Mouse (Mus musculus) kidney, embryonic 15.5 days (tissue): Measurements from ENCODE around the gene Grm2. TPM values are rescaled to one million over a fixed set of nuclear protein-coding genes. Genes with fewer than 3 reads are reported as not detected.

Experiments used
- ATAC-seq: fragments of 200-750 bp; cut with Nextera tagmentation; replicated peaks from 2 replicates; pipeline ENCODE4 v1.8.0; 2017; ENCODE audit warnings: moderate TSS enrichment; ENCODE audit not compliant: low FRiP score
- H3K27ac ChIP-seq: fragments of 300-500 bp; sonication (generic); 2 replicates; pipeline ENCODE4 v1.5.1; 2015; ENCODE audit warnings: mild to moderate bottlenecking, inconsistent platforms
- H3K27me3 ChIP-seq: fragments of 300-500 bp; sonication (generic); 2 replicates; pipeline ENCODE4 v1.6.1; 2015; ENCODE audit warnings: inconsistent platforms
- H3K36me3 ChIP-seq: fragments of 300-500 bp; sonication (generic); 2 replicates; pipeline ENCODE4 v1.6.1; 2015; ENCODE audit warnings: inconsistent platforms
- H3K4me1 ChIP-seq: fragments of 300-500 bp; sonication (generic); 2 replicates; pipeline ENCODE4 v1.6.1; 2015; ENCODE audit warnings: inconsistent platforms
- H3K4me2 ChIP-seq: fragments of 300-500 bp; sonication (generic); 2 replicates; pipeline ENCODE4 v1.6.1; 2015; ENCODE audit warnings: moderate library complexity, mild to moderate bottlenecking, inconsistent platforms
- H3K4me3 ChIP-seq: fragments of 300-500 bp; sonication (generic); replicated peaks from 2 replicates; pipeline ENCODE4 v1.5.1; 2015; ENCODE audit warnings: mild to moderate bottlenecking, inconsistent platforms
- H3K9ac ChIP-seq: fragments of 300-500 bp; sonication (generic); 2 replicates; pipeline ENCODE4 v1.6.1; 2015; ENCODE audit warnings: mild to moderate bottlenecking, inconsistent platforms
- H3K9me3 ChIP-seq: fragments of 300-500 bp; sonication (generic); replicated peaks from 2 replicates; pipeline ENCODE4 v1.6.1; 2016; ENCODE audit warnings: inconsistent platforms
- WGBS: fragments of 180-500 bp; shearing (Covaris S2); methylation state at CpG from one replicate; pipeline ENCODE4 v1.1.7; 2015; ENCODE audit warnings: mixed read lengths; 5-methylcytosine and 5-hydroxymethylcytosine counted together
- polyA plus RNA-seq: library from polyadenylated mRNA; unstranded; fragments of >200 nt; fragmentation: Nextera tagmentation; extraction: Ambion mirVana; gene quantifications from 2 replicates; pipeline ENCODE4 v1.2.1, GENCODE M21; 2015

Gene Grm2
- polyA plus RNA-seq, 1 experiment from 2014 or later: not detected

DNA sequence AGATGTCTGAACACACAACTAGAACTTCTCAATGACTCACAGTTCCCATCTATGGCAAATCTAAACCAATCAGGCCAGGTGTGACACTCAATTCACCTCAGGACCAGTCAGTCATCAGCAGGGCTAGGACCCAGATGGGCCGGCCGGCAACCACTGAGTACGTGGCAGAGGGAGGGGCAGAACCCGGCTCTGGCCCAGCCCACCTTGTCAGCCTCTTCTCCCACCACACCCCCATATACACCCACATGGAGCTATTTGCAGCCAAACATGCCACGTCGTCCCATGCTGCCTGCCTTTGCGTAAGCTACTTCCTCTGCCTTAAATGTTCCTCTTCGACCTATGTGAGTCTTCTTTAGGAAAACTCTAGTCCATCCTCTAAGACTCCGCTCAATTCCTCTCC lies 20.1 kb upstream of the Grm2 start:
- WGBS: 80% methylated on average over 9 of the region's 9 CpGs
- Histone ChIP-seq H3K4me2 (no peak overlapping the region), H3K9me3 (no peaks in the 10 kb centered on the region), H3K4me1 (no peaks in the 10 kb centered on the region), H3K27ac (no peak overlapping the region), H3K4me3 (no peak overlapping the region), H3K36me3 (peaks cover 67% of the 10 kb centered on the region), H3K27me3 (no peaks in the 10 kb centered on the region), H3K9ac (no peak overlapping the region)
- 0 out of 2 replicates have a peak, but pooled peaks have one; percentile 27 for ATAC-seq

DNA sequence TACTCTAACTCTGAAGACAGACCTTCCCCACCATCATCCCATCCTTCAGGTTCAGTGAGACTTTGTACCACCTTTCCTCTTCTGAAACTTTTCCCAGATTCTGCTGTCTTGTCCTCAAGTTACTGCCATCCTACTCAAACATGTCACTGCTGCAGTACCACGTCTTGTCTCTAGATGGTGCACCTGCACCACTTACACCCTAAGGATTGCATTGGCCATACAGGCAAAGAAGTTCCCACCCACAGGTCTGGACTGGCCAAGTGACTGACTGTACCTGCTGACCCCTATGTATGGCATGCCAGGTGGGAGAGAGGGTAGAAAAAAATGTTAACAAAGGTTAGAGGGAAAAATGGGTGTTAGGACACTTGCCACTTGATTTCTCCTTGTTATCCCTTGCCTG lies 19.6 kb upstream of the Grm2 start:
- H3K27ac ChIP-seq: no peak overlapping the region
- H3K27me3 ChIP-seq: no peaks in the 10 kb centered on the region
- H3K4me3 ChIP-seq: no peak overlapping the region
- no peak overlapping the region for H3K9ac ChIP-seq
- peaks cover 67% of the 10 kb centered on the region for H3K36me3 ChIP-seq
- 0% methylated on average over 1 of the region's 1 CpGs for WGBS
- peak; percentile 80 for ATAC-seq
- no peaks in the 10 kb centered on the region for H3K4me1 ChIP-seq
- no peak overlapping the region for H3K4me2 ChIP-seq
- H3K9me3 ChIP-seq: no peaks in the 10 kb centered on the region

DNA sequence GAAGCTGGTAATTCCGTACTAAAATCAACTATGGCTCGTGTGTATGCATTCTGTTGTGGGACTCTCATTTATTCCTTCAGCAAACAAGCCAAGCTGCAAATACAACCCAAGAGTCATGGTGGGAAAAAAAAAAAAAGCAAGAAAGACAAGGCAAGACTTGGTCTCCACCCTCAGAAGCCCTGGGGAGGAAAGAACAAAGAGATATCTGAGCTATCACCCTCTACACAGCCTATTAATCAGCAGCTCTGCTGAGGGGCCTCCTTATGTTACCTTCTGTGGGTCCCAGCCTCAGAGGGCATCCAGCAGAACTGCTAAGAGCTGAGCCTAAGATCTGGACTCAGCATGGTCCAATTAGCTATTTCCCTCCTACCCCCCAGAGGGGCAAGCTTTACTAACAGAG lies 18.0 kb upstream of the Grm2 start:
- WGBS: 83% methylated on average over 2 of the region's 2 CpGs
- ATAC-seq: no peak
- Histone ChIP-seq H3K27ac (no peak overlapping the region), H3K4me2 (no peak overlapping the region), H3K9ac (no peak overlapping the region), H3K9me3 (no peaks in the 10 kb centered on the region), H3K27me3 (no peaks in the 10 kb centered on the region), H3K36me3 (peaks cover 66% of the 10 kb centered on the region), H3K4me1 (no peaks in the 10 kb centered on the region), H3K4me3 (no peak overlapping the region)

DNA sequence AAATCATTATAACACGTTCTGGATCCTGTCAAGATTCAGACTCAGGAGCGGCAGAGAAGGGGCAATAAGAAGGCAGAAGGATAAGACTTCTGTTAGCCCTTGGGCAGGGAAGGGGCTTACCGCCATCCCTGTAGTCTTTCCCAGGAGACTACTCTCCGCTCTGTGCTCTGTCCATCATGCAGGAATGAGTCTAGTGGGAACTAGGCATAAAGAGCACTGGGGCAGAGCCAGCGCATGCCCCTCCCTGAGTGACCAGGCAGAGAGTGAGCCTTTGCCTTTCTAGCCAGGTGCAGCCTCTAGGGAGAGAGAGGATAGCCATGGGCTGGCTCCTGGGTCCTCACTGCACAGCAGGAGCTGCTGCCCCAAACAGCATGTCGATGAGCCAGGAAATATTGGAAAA lies 9.0 kb upstream of the Grm2 start:
- H3K4me1 ChIP-seq: no peaks in the 10 kb centered on the region
- no peak overlapping the region for H3K9ac ChIP-seq
- H3K27ac ChIP-seq: no peak overlapping the region
- H3K36me3 ChIP-seq: peaks cover 72% of the 10 kb centered on the region
- no peak overlapping the region for H3K4me3 ChIP-seq
- no peaks in the 10 kb centered on the region for H3K9me3 ChIP-seq
- no peaks in the 10 kb centered on the region for H3K27me3 ChIP-seq
- no peak overlapping the region for H3K4me2 ChIP-seq
- no peak for ATAC-seq
- 89% methylated on average over 6 of the region's 6 CpGs for WGBS

DNA sequence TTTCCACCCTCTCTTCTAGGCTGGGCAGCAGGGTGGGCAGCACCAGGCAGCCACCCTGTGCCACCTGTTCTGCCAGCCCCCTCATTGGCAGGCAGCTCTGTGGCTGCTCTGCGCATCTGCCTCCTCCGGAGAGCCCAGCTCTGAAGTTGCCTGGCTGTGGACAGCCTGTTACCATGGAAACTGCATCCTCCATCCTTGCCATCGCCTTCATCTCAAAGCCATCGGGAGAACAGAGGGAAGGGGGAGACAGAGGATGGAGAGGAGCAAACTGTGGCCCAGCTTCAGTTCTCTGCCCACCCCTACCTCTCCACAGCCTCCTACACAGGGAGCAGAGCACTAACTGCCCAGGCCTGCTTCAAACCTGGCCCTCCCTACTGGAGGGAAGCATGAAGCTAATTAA lies 8.6 kb upstream of the Grm2 start:
- 87% methylated on average over 4 of the region's 4 CpGs for WGBS
- ATAC-seq: no peak
- peaks cover 73% of the 10 kb centered on the region for H3K36me3 ChIP-seq

DNA sequence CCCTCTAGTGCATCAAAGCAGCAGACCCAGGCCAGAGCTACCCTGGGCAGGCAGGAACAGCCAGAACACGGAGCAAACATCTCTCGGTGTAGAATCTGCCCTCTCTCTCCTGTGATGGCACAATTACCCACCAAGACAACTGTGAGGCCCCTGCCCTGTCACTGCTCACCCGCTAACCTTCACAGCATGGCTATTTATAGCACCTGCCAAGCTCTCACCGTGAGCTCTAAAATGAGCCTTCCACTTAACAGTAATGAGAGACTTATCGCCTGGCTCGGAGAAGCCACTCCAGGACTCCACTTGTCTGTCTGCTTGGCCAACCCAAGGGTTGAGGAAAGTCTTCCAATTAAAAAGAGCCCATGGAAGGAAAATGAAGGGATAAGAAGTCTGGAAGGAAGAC lies 7.3 kb upstream of the Grm2 start:
- H3K36me3 ChIP-seq: peaks cover 75% of the 10 kb centered on the region
- no peak for ATAC-seq
- H3K4me1 ChIP-seq: no peaks in the 10 kb centered on the region
- no peaks in the 10 kb centered on the region for H3K9me3 ChIP-seq
- no peaks in the 10 kb centered on the region for H3K27me3 ChIP-seq
- no peak overlapping the region for H3K4me2 ChIP-seq
- 69% methylated on average over 6 of the region's 6 CpGs for WGBS
- no peak overlapping the region for H3K9ac ChIP-seq
- H3K4me3 ChIP-seq: no peak overlapping the region
- no peak overlapping the region for H3K27ac ChIP-seq

More for the DNA sequence above, 8.6 kb upstream of the Grm2 start:
- no peak overlapping the region for H3K9ac ChIP-seq
- H3K27me3 ChIP-seq: no peaks in the 10 kb centered on the region
- H3K9me3 ChIP-seq: no peaks in the 10 kb centered on the region
- no peak overlapping the region for H3K4me2 ChIP-seq
- H3K4me3 ChIP-seq: no peak overlapping the region
- no peaks in the 10 kb centered on the region for H3K4me1 ChIP-seq
- H3K27ac ChIP-seq: no peak overlapping the region

DNA sequence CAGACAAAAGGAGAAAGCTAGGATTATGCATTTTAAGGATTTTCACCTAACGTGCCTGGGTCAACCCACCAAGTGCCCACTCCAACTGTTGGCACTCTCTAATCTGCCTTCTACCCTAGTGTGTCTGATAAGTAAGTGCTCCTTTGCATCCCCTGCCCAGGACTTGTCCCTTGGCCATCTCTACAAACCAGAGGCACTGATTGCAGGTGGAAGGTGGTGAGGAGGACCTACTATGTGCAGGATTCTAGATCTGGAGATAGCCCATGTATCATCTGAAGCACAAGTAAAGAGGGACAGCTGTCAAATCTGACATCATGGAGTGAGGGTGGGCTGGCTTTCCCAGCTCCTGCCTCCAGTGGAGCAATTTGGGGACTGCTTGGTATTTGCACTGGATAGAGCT lies 4.1 kb upstream of the Grm2 start:
- ATAC-seq: no peak
- H3K36me3 ChIP-seq: peaks cover 58% of the 10 kb centered on the region
- 94% methylated on average over 1 of the region's 1 CpGs for WGBS

DNA sequence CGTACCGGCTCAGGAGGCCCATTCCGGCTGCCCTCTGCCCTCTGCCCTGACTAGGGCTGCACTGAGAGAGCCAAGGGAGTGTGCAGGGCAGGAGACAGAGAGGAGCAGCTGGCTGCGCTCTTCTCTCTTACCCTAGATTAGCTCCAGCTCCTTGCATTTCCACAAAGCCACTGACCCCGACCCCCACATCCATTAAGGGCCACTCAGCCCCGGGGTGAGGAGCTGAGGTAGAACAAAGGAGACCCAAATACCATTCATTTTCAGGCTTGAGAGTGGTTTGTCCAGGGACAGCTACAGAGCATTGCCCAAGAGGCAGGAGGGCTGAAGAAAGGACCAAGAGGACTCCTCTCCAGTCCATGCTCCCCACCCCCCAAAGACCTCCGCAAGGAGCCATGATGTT lies 3.6 kb upstream of the Grm2 start:
- Histone ChIP-seq H3K27ac (no peak overlapping the region), H3K9ac (no peak overlapping the region), H3K4me1 (peaks cover 8% of the 10 kb centered on the region), H3K36me3 (peaks cover 55% of the 10 kb centered on the region), H3K4me3 (no peak overlapping the region), H3K27me3 (peaks cover 15% of the 10 kb centered on the region), H3K4me2 (no peak overlapping the region), H3K9me3 (no peaks in the 10 kb centered on the region)
- ATAC-seq: no peak
- WGBS: 74% methylated on average over 7 of the region's 7 CpGs

More for the DNA sequence above, 4.1 kb upstream of the Grm2 start:
- no peak overlapping the region for H3K4me2 ChIP-seq
- no peak overlapping the region for H3K4me3 ChIP-seq
- H3K9ac ChIP-seq: no peak overlapping the region
- peaks cover 10% of the 10 kb centered on the region for H3K27me3 ChIP-seq
- peaks cover 8% of the 10 kb centered on the region for H3K4me1 ChIP-seq
- H3K27ac ChIP-seq: no peak overlapping the region
- no peaks in the 10 kb centered on the region for H3K9me3 ChIP-seq

DNA sequence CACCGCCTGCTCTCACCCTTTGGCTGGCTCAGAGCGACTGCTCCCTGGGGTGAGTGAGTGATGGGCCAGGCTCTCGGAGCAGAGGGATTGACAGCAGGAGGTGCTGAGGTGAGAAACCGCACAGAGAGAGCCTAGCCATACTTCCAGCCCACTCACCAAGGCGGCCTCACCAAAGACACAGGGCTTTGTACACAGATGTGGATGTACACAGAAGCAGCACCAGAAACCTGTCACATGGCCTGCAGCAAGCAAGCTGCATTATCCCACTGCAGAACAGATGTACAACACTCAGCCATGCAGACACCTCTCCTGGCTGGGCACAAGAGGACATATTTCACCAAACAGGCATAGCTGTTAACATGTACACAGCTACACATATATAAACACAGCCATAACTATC lies 1.7 kb upstream of the Grm2 start:
- 44% methylated on average over 5 of the region's 5 CpGs for WGBS
- Histone ChIP-seq H3K27me3 (peaks cover 29% of the 10 kb centered on the region), H3K4me3 (no peak overlapping the region), H3K36me3 (peaks cover 52% of the 10 kb centered on the region), H3K9me3 (no peaks in the 10 kb centered on the region), H3K9ac (no peak overlapping the region), H3K4me2 (no peak overlapping the region), H3K4me1 (peaks cover 8% of the 10 kb centered on the region), H3K27ac (no peak overlapping the region)
- no peak for ATAC-seq

DNA sequence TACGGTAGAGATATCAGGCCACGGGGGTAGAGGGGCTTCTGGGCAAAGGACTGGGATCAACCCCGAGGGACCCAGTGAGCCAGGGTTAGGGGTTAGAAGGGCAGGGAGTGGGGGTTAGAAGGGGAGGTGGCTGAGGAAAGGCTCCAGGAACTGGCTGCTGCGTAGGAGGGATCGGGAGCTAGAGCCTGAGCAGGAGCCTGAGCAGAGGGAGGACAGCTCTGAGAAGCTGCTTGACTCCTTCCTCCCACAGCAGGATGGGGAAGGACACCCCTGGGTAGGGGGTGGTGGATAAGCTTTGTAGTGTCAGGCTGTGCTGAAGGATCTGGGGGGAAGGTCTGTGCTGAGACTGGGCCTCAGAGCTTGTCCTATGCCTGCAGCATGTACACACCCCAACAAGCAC lies 938 bp upstream of the Grm2 start:
- H3K36me3 ChIP-seq: peaks cover 44% of the 10 kb centered on the region
- peaks cover 31% of the 10 kb centered on the region for H3K27me3 ChIP-seq
- no peak overlapping the region for H3K4me3 ChIP-seq
- no peak for ATAC-seq
- WGBS: 38% methylated on average over 5 of the region's 5 CpGs
- no peak overlapping the region for H3K4me2 ChIP-seq
- H3K9me3 ChIP-seq: no peaks in the 10 kb centered on the region
- H3K9ac ChIP-seq: no peak overlapping the region
- H3K27ac ChIP-seq: no peak overlapping the region
- peaks cover 8% of the 10 kb centered on the region for H3K4me1 ChIP-seq

DNA sequence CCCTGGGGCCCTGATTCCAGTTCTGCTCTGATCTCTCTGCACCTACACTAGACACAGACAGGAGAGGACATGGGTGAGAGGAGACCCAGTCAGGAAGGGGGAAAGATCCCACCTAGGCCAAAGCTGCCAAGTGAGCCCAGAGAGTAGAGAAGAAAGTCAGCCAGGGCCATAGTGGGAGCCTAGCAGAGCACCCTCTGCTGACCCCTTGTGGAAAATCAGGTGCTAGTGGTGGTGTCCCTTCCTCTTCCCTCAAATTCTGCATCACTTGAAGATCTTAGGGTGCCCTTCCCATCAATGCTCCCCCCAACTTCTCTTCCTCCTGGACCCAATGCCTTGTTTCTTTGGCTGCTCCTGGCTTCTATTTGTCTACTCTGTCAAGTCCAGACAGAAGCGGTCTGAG lies 3.2 kb downstream of the Grm2 start:
- Histone ChIP-seq H3K27me3 (peaks cover 31% of the 10 kb centered on the region), H3K9ac (no peak overlapping the region), H3K9me3 (no peaks in the 10 kb centered on the region), H3K4me1 (peaks cover 8% of the 10 kb centered on the region), H3K4me3 (no peak overlapping the region), H3K27ac (no peak overlapping the region), H3K4me2 (no peak overlapping the region), H3K36me3 (peaks cover 3% of the 10 kb centered on the region; the same call in 1 of the 2 replicates)
- no peak for ATAC-seq
- WGBS: 45% methylated on average over 1 of the region's 1 CpGs

DNA sequence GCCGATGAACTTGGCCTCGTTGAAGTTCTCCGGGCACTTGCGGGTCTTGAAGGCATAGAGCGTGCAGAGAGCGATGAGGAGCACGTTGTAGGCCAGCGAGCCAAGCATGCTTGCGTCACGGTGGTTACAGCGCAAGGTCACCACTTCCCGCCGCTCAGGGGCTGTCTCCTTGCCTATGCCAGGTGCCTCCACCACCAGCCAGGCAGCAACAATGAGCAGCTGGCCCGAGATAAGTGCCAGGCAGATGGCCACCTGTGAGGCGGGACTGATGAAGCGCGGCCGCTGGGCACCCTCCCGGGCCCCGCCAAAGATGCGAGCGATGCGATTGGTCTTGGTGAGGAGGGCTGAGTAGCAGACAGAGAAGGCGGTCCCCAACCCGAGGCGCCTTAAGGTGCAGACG lies 8.7 kb downstream of the Grm2 start:
- Histone ChIP-seq H3K9me3 (no peaks in the 10 kb centered on the region), H3K4me3 (no peak overlapping the region), H3K4me2 (no peak overlapping the region), H3K27ac (no peak overlapping the region), H3K9ac (no peak overlapping the region), H3K27me3 (no peaks in the 10 kb centered on the region), H3K4me1 (no peaks in the 10 kb centered on the region), H3K36me3 (no peaks in the 10 kb centered on the region)
- ATAC-seq: no peak
- whole genome bisulfite sequencing: 77% methylated on average over 27 of the region's 27 CpGs

DNA sequence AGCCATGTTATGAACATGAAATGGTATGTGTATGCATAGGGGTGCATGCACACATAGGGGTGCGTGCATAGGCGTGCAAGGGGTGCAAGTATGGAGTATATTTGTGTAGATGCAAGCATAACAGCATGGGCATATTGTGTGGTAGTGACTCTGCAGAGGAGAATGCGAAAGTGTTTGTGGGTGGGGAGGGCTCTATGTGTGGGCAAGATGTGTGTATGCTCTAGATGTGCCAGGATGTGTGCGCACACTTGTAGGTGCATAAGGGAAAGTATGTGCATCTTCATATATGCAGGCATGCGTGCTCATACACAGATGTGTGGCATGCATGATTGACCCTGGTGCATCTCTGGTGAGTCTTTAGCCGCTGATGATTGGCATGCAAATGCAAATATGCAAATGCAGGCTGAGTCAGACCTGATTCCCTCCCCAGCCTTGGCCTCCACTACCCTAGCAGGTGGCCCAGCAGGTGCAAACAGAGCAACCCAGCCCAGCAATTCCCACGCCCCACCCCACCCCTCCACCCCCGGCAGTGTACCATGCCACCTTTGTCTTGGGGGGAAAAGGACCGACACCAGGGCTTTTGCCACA lies 10.1 kb downstream of the Grm2 start:
- Histone ChIP-seq H3K4me2 (no peak overlapping the region), H3K27ac (no peak overlapping the region), H3K9ac (no peak overlapping the region), H3K9me3 (no peaks in the 10 kb centered on the region), H3K4me1 (no peaks in the 10 kb centered on the region), H3K27me3 (no peaks in the 10 kb centered on the region), H3K4me3 (no peak overlapping the region), H3K36me3 (no peaks in the 10 kb centered on the region)
- WGBS: 81% methylated on average over 9 of the region's 9 CpGs
- no peak for ATAC-seq
